Mouse (Mus musculus) kidney, adult 2 months (tissue): ENCODE data around the gene Vps54.

Experiments
- CTCF ChIP-seq: fragments of 200-500 bp; conservative IDR thresholded peaks from 2 replicates; pipeline ENCODE4 v1.5.1; 2011; ENCODE audit warnings: low read depth, mild to moderate bottlenecking, control low read depth, low read length, moderate library complexity, mixed read lengths; ENCODE audit not compliant: insufficient read depth, insufficient read length
- POLR2A ChIP-seq: fragments of 200-500 bp; IDR thresholded peaks from one replicate; pipeline ENCODE4 v1.6.1; 2011; ENCODE audit warnings: low read depth, low read length, control low read depth

DNA sequence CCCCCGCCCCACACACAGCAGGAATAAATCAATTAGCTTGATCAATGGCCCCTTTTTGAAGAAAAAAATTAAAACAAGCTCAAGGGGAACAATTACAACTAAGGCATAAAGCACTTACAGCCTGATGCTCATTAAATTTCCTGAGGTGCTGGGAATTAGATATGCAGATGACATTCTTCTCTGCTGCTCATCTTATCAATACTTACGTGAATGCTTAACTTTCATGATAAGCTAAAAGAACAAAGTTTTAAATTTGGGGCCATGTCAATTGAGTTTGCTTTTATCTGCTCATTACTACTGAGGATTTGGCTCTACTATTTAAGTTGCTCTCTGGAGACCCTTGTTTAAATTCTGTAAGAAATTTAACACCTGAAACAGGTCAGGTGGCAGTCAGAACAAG lies 109.8 kb downstream of the Vps54 start:
- TF ChIP-seq POLR2A (no peak), CTCF (no peak)
